Mouse (Mus musculus): Measurements from ENCODE around the gene Psmd7. TPM values are rescaled to one million over a fixed set of nuclear protein-coding genes. Genes with fewer than 3 reads are reported as not detected.

Psmd7 gene
- polyA plus RNA-seq, 1 experiment from 2014 or later: 245 TPM

- Histone ChIP-seq H3K9me3 (ENCODE audit: control insufficient read depth, low read length) (no peaks in the 10 kb centered on the region), H3K4me2 (ENCODE audit: low read length) (no peak overlapping the region), H3K4me1 (ENCODE audit: control insufficient read depth, insufficient read depth, low read depth, low read length) (no peaks in the 10 kb centered on the region), H3K9ac (ENCODE audit: low read depth, low read length) (no peak overlapping the region), H3K4me3 (ENCODE audit: low read length) (no peak overlapping the region), H3K27ac (ENCODE audit: low read depth, low read length) (no peak overlapping the region), H3K27me3 (replicated peaks; ENCODE audit: control insufficient read depth, insufficient read depth, low read length) (no peaks in the 10 kb centered on the region), H3K36me3 (ENCODE audit: control insufficient read depth, insufficient read depth, low read length) (no peaks in the 10 kb centered on the region)
- 87% methylated on average over 6 of the region's 6 CpGs for WGBS
- ATAC-seq: no peak
These were observed 25.1 kb upstream of the Psmd7 start for GRCm38 (mm10) chr8:107613411-107613810.

- Histone ChIP-seq H3K27ac (ENCODE audit: low read depth, low read length) (no peak overlapping the region), H3K4me3 (ENCODE audit: low read length) (no peak overlapping the region), H3K4me2 (ENCODE audit: low read length) (peak overlapping the region; percentile 14; the same call in 1 of the 2 replicates), H3K36me3 (ENCODE audit: control insufficient read depth, insufficient read depth, low read length) (no peaks in the 10 kb centered on the region), H3K27me3 (replicated peaks; ENCODE audit: control insufficient read depth, insufficient read depth, low read length) (no peaks in the 10 kb centered on the region), H3K9me3 (ENCODE audit: control insufficient read depth, low read length) (no peaks in the 10 kb centered on the region), H3K9ac (ENCODE audit: low read depth, low read length) (no peak overlapping the region), H3K4me1 (ENCODE audit: control insufficient read depth, insufficient read depth, low read depth, low read length) (no peaks in the 10 kb centered on the region)
- WGBS: 41% methylated on average over 10 of the region's 11 CpGs
- ATAC-seq: no peak
These were observed 22.6 kb upstream of the Psmd7 start for GRCm38 (mm10) chr8:107610845-107611244.

GRCm38 (mm10) chr8:107608751-107609150, 20.5 kb upstream of the Psmd7 start:
- no peak overlapping the region for H3K4me3 ChIP-seq (ENCODE audit: low read length)
- no peaks in the 10 kb centered on the region for H3K27me3 ChIP-seq (replicated peaks; ENCODE audit: control insufficient read depth, insufficient read depth, low read length)
- no peaks in the 10 kb centered on the region for H3K36me3 ChIP-seq (ENCODE audit: control insufficient read depth, insufficient read depth, low read length)
- no peaks in the 10 kb centered on the region; the same call in 1 of the 2 replicates for H3K4me1 ChIP-seq (ENCODE audit: control insufficient read depth, insufficient read depth, low read depth, low read length)
- ATAC-seq: no peak
- H3K9ac ChIP-seq (ENCODE audit: low read depth, low read length): no peak overlapping the region
- 17% methylated on average over 7 of the region's 7 CpGs for WGBS
- no peak overlapping the region for H3K27ac ChIP-seq (ENCODE audit: low read depth, low read length)
- no peak overlapping the region for H3K4me2 ChIP-seq (ENCODE audit: low read length)
- no peaks in the 10 kb centered on the region for H3K9me3 ChIP-seq (ENCODE audit: control insufficient read depth, low read length)

GRCm38 (mm10) chr8:107603026-107603425, 14.8 kb upstream of the Psmd7 start:
- Histone ChIP-seq H3K27ac (ENCODE audit: low read depth, low read length) (no peak overlapping the region), H3K4me3 (ENCODE audit: low read length) (no peak overlapping the region), H3K9ac (ENCODE audit: low read depth, low read length) (no peak overlapping the region), H3K4me2 (ENCODE audit: low read length) (no peak overlapping the region), H3K36me3 (ENCODE audit: control insufficient read depth, insufficient read depth, low read length) (no peaks in the 10 kb centered on the region), H3K9me3 (ENCODE audit: control insufficient read depth, low read length) (no peaks in the 10 kb centered on the region), H3K4me1 (ENCODE audit: control insufficient read depth, insufficient read depth, low read depth, low read length) (no peaks in the 10 kb centered on the region; the same call in 1 of the 2 replicates), H3K27me3 (replicated peaks; ENCODE audit: control insufficient read depth, insufficient read depth, low read length) (no peaks in the 10 kb centered on the region)
- ATAC-seq: no peak
- 5% methylated on average over 7 of the region's 7 CpGs for WGBS

GRCm38 (mm10) chr8:107599691-107600090, 11.4 kb upstream of the Psmd7 start:
- Histone ChIP-seq H3K4me2 (ENCODE audit: low read length) (no peak overlapping the region), H3K4me1 (ENCODE audit: control insufficient read depth, insufficient read depth, low read depth, low read length) (no peaks in the 10 kb centered on the region; the same call in 1 of the 2 replicates), H3K27ac (ENCODE audit: low read depth, low read length) (no peak overlapping the region), H3K4me3 (ENCODE audit: low read length) (no peak overlapping the region), H3K27me3 (replicated peaks; ENCODE audit: control insufficient read depth, insufficient read depth, low read length) (no peaks in the 10 kb centered on the region), H3K9ac (ENCODE audit: low read depth, low read length) (no peak overlapping the region), H3K36me3 (ENCODE audit: control insufficient read depth, insufficient read depth, low read length) (no peaks in the 10 kb centered on the region), H3K9me3 (ENCODE audit: control insufficient read depth, low read length) (no peaks in the 10 kb centered on the region)
- WGBS: 84% methylated on average over 9 of the region's 9 CpGs
- ATAC-seq: no peak

- WGBS: 88% methylated on average over 1 of the region's 1 CpGs
- Histone ChIP-seq H3K4me3 (ENCODE audit: low read length) (no peak overlapping the region), H3K27ac (ENCODE audit: low read depth, low read length) (no peak overlapping the region), H3K36me3 (ENCODE audit: control insufficient read depth, insufficient read depth, low read length) (no peaks in the 10 kb centered on the region), H3K27me3 (replicated peaks; ENCODE audit: control insufficient read depth, insufficient read depth, low read length) (no peaks in the 10 kb centered on the region), H3K9me3 (ENCODE audit: control insufficient read depth, low read length) (no peaks in the 10 kb centered on the region), H3K4me1 (ENCODE audit: control insufficient read depth, insufficient read depth, low read depth, low read length) (no peaks in the 10 kb centered on the region), H3K9ac (ENCODE audit: low read depth, low read length) (no peak overlapping the region), H3K4me2 (ENCODE audit: low read length) (no peak overlapping the region)
- no peak for ATAC-seq
These were observed 9.5 kb upstream of the Psmd7 start for GRCm38 (mm10) chr8:107597731-107598130.

- Histone ChIP-seq H3K4me3 (ENCODE audit: low read length) (no peak overlapping the region), H3K9me3 (ENCODE audit: control insufficient read depth, low read length) (no peaks in the 10 kb centered on the region), H3K9ac (ENCODE audit: low read depth, low read length) (no peak overlapping the region), H3K4me1 (ENCODE audit: control insufficient read depth, insufficient read depth, low read depth, low read length) (no peaks in the 10 kb centered on the region), H3K27me3 (replicated peaks; ENCODE audit: control insufficient read depth, insufficient read depth, low read length) (no peaks in the 10 kb centered on the region), H3K36me3 (ENCODE audit: control insufficient read depth, insufficient read depth, low read length) (no peaks in the 10 kb centered on the region), H3K4me2 (ENCODE audit: low read length) (no peak overlapping the region), H3K27ac (ENCODE audit: low read depth, low read length) (no peak overlapping the region)
- WGBS: 59% methylated on average over 6 of the region's 6 CpGs
- no peak for ATAC-seq
These were observed 6.6 kb upstream of the Psmd7 start for GRCm38 (mm10) chr8:107594817-107595216.

- Histone ChIP-seq H3K27me3 (replicated peaks; ENCODE audit: control insufficient read depth, insufficient read depth, low read length) (no peaks in the 10 kb centered on the region), H3K4me1 (ENCODE audit: control insufficient read depth, insufficient read depth, low read depth, low read length) (no peaks in the 10 kb centered on the region), H3K4me2 (ENCODE audit: low read length) (no peak overlapping the region), H3K27ac (ENCODE audit: low read depth, low read length) (no peak overlapping the region), H3K9me3 (ENCODE audit: control insufficient read depth, low read length) (no peaks in the 10 kb centered on the region), H3K9ac (ENCODE audit: low read depth, low read length) (no peak overlapping the region), H3K36me3 (ENCODE audit: control insufficient read depth, insufficient read depth, low read length) (no peaks in the 10 kb centered on the region), H3K4me3 (ENCODE audit: low read length) (no peak overlapping the region)
- 81% methylated on average over 6 of the region's 6 CpGs for WGBS
- ATAC-seq: no peak
These were observed 5.9 kb upstream of the Psmd7 start for GRCm38 (mm10) chr8:107593967-107594729.

GRCm38 (mm10) chr8:107587429-107587994, 752 bp downstream of the Psmd7 start:
- Histone ChIP-seq H3K9ac (ENCODE audit: low read depth, low read length) (peak overlapping the region; percentile 93), H3K4me3 (ENCODE audit: low read length) (peak overlapping the region; percentile 96), H3K4me2 (ENCODE audit: low read length) (peak overlapping the region; percentile 88), H3K4me1 (ENCODE audit: control insufficient read depth, insufficient read depth, low read depth, low read length) (peaks cover 16% of the 10 kb centered on the region), H3K27ac (ENCODE audit: low read depth, low read length) (peak overlapping the region; percentile 92), H3K27me3 (replicated peaks; ENCODE audit: control insufficient read depth, insufficient read depth, low read length) (no peaks in the 10 kb centered on the region), H3K9me3 (ENCODE audit: control insufficient read depth, low read length) (no peaks in the 10 kb centered on the region), H3K36me3 (ENCODE audit: control insufficient read depth, insufficient read depth, low read length) (peaks cover 24% of the 10 kb centered on the region)
- no peak for ATAC-seq
- WGBS: under 1% methylated on average over 17 of the region's 17 CpGs

Data from hindbrain, embryonic 16.5 days (tissue).